Mouse (Mus musculus) limb, embryonic 12.5 days (tissue): ENCODE data around the gene Selp. TPM values are rescaled to one million over a fixed set of nuclear protein-coding genes. Genes with fewer than 3 reads are reported as not detected.
A peak's percentile ranks its signal among the peaks of the same experiment; 100 is the strongest.

ENCODE experiments used
- ATAC-seq: fragments of 200-750 bp; cut with Nextera tagmentation; 2 replicates; pipeline ENCODE4 v1.8.0; 2017; ENCODE audit warnings: low read depth, moderate TSS enrichment; ENCODE audit not compliant: insufficient number of reproducible peaks, insufficient read depth, low FRiP score, low TSS enrichment
- H3K27ac ChIP-seq: fragments of 300-500 bp; sonication (generic); 2 replicates; pipeline ENCODE4 v1.5.1; 2016; ENCODE audit warnings: mild to moderate bottlenecking, moderate library complexity
- H3K27me3 ChIP-seq: fragments of 300-500 bp; sonication (generic); 2 replicates; pipeline ENCODE4 v1.6.1; 2016; ENCODE audit warnings: mild to moderate bottlenecking, moderate library complexity
- H3K36me3 ChIP-seq: fragments of 300-500 bp; sonication (generic); 2 replicates; pipeline ENCODE4 v1.6.1; 2016; ENCODE audit warnings: mild to moderate bottlenecking, moderate library complexity
- H3K4me1 ChIP-seq: fragments of 300-500 bp; sonication (generic); replicated peaks from 2 replicates; pipeline ENCODE4 v1.6.1; 2016
- H3K4me2 ChIP-seq: fragments of 300-500 bp; sonication (generic); 2 replicates; pipeline ENCODE4 v1.6.1; 2016; ENCODE audit warnings: mild to moderate bottlenecking, moderate library complexity
- H3K4me3 ChIP-seq: fragments of 300-500 bp; sonication (generic); replicated peaks from 2 replicates; pipeline ENCODE4 v1.5.1; 2016; ENCODE audit warnings: mild to moderate bottlenecking
- H3K9ac ChIP-seq: fragments of 300-500 bp; sonication (generic); replicated peaks from 2 replicates; pipeline ENCODE4 v1.6.1; 2016; ENCODE audit warnings: mild to moderate bottlenecking, moderate library complexity
- H3K9me3 ChIP-seq: fragments of 300-500 bp; sonication (generic); 2 replicates; pipeline ENCODE4 v1.6.1; 2016; ENCODE audit warnings: mild to moderate bottlenecking, moderate library complexity
- WGBS: fragments of 180-500 bp; shearing (Covaris S2); methylation state at CpG from one replicate; pipeline ENCODE4 v1.1.7; 2016; 5-methylcytosine and 5-hydroxymethylcytosine counted together
- polyA plus RNA-seq: library from polyadenylated mRNA; unstranded; fragments of >200 nt; fragmentation: Nextera tagmentation; extraction: Ambion mirVana; gene quantifications from 2 replicates; pipeline ENCODE4 v1.2.1, GENCODE M21; 2016

Gene Selp
- polyA plus RNA-seq, 1 experiment from 2014 or later: not detected

GRCm38 (mm10) chr1:164149083-164149482 lies 34.0 kb downstream of the Selp start:
- H3K4me3 ChIP-seq: no peak overlapping the region
- H3K4me2 ChIP-seq: no peak overlapping the region
- 0 out of 2 replicates have a peak, but pooled peaks cover 2% of the 10 kb centered on the region for H3K9me3 ChIP-seq
- 92% methylated on average over 7 of the region's 7 CpGs for WGBS
- 0 out of 2 replicates have a peak, but pooled peaks cover 5% of the 10 kb centered on the region for H3K27me3 ChIP-seq
- peaks cover 12% of the 10 kb centered on the region for H3K4me1 ChIP-seq
- no peaks in the 10 kb centered on the region for H3K36me3 ChIP-seq
- no peak overlapping the region for H3K9ac ChIP-seq
- no peak overlapping the region for H3K27ac ChIP-seq
- ATAC-seq: no peak

- Histone ChIP-seq H3K4me2 (peak within 1 kb of the TSS; percentile 30), H3K36me3 (no peaks in the 10 kb centered on the region), H3K9me3 (0 out of 2 replicates have a peak, but pooled peaks cover 2% of the 10 kb centered on the region), H3K27ac (no peak within 1 kb of the TSS), H3K9ac (no peak within 1 kb of the TSS), H3K4me1 (peaks cover 7% of the 10 kb centered on the region), H3K27me3 (0 out of 2 replicates have a peak, but pooled peaks cover 5% of the 10 kb centered on the region), H3K4me3 (no peak within 1 kb of the TSS)
- 16% methylated on average over 16 of the region's 16 CpGs for WGBS
- ATAC-seq: no peak
Observed at GRCm38 (mm10) chr1:164151387-164152088, 36.5 kb downstream of the Selp start, which contains the start of gene F5. Gene F5 (plus strand): TSS chr1:164151838.

DNA sequence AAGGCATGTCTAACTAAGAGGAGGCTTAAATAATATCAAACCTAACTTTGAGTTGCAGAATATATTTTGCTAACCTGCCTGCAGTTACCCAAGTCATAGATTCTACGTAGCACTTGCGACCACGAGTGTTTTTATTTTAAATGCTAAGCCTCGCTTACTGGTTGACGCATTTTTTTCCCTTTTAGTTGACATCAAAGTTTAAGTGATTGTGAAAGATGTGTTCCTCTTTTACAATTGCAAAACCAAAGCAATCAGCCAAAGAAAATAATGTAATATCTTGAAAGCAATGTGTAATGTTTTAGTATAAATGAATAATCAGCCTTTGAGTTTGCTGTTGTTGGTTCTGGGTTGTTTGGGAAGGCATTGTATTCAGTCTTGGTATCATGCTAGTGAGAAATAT lies 37.8 kb downstream of the Selp start:
- ATAC-seq: no peak
- Histone ChIP-seq H3K4me1 (peaks cover 7% of the 10 kb centered on the region), H3K36me3 (no peaks in the 10 kb centered on the region), H3K4me3 (no peak overlapping the region), H3K27ac (no peak overlapping the region), H3K27me3 (0 out of 2 replicates have a peak, but pooled peaks cover 5% of the 10 kb centered on the region), H3K4me2 (no peak overlapping the region), H3K9ac (no peak overlapping the region), H3K9me3 (0 out of 2 replicates have a peak, but pooled peaks cover 2% of the 10 kb centered on the region)
- WGBS: 86% methylated on average over 5 of the region's 5 CpGs

GRCm38 (mm10) chr1:164154983-164155382 lies 39.9 kb downstream of the Selp start:
- 0 out of 2 replicates have a peak, but pooled peaks cover 5% of the 10 kb centered on the region for H3K27me3 ChIP-seq
- H3K36me3 ChIP-seq: no peaks in the 10 kb centered on the region
- H3K4me2 ChIP-seq: no peak overlapping the region
- no peaks in the 10 kb centered on the region for H3K9me3 ChIP-seq
- H3K27ac ChIP-seq: no peak overlapping the region
- no peak for ATAC-seq
- H3K4me1 ChIP-seq: peaks cover 10% of the 10 kb centered on the region
- H3K9ac ChIP-seq: no peak overlapping the region
- H3K4me3 ChIP-seq: no peak overlapping the region
- 75% methylated on average over 3 of the region's 3 CpGs for WGBS

GRCm38 (mm10) chr1:164158571-164158970 lies 43.5 kb downstream of the Selp start:
- no peak overlapping the region for H3K9ac ChIP-seq
- no peaks in the 10 kb centered on the region for H3K36me3 ChIP-seq
- H3K9me3 ChIP-seq: no peaks in the 10 kb centered on the region
- H3K4me1 ChIP-seq: 0 out of 2 replicates have a peak, but pooled peaks cover 3% of the 10 kb centered on the region
- no peak overlapping the region for H3K4me3 ChIP-seq
- ATAC-seq: no peak
- no peak overlapping the region for H3K4me2 ChIP-seq
- H3K27ac ChIP-seq: no peak overlapping the region
- H3K27me3 ChIP-seq: no peaks in the 10 kb centered on the region
- WGBS: 52% methylated on average over 4 of the region's 4 CpGs

DNA sequence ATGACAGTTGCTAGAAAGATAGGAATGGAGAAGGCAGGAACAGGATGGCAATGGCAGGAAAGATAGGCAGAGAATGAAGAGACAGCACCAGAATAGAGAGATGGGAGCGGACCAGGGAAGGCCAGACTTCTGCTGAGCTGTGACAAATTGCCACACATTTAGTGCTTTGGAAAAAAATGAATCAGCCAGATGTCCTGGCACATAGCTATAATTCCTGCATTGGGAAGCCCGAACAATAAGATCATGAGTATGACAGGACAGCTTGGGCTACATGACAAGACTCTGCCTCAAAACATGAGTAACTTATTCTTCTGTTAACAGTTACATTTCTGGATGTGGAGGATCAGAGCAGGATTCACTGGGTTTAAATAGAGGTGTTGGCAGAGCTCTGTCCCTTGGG lies 44.7 kb downstream of the Selp start:
- Histone ChIP-seq H3K4me1 (0 out of 2 replicates have a peak, but pooled peaks cover 3% of the 10 kb centered on the region), H3K36me3 (no peaks in the 10 kb centered on the region), H3K9me3 (no peaks in the 10 kb centered on the region), H3K4me2 (no peak overlapping the region), H3K27ac (no peak overlapping the region), H3K4me3 (no peak overlapping the region), H3K27me3 (no peaks in the 10 kb centered on the region), H3K9ac (no peak overlapping the region)
- WGBS: 90% methylated on average over 2 of the region's 2 CpGs
- ATAC-seq: no peak

GRCm38 (mm10) chr1:164162745-164163144 lies 47.7 kb downstream of the Selp start:
- WGBS: 82% methylated on average over 5 of the region's 5 CpGs
- Histone ChIP-seq H3K27me3 (no peaks in the 10 kb centered on the region), H3K27ac (no peak overlapping the region), H3K9ac (no peak overlapping the region), H3K9me3 (no peaks in the 10 kb centered on the region), H3K4me2 (no peak overlapping the region), H3K36me3 (no peaks in the 10 kb centered on the region), H3K4me1 (0 out of 2 replicates have a peak, but pooled peaks cover 3% of the 10 kb centered on the region), H3K4me3 (no peak overlapping the region)
- ATAC-seq: no peak

- 82% methylated on average over 4 of the region's 4 CpGs for WGBS
Observed at GRCm38 (mm10) chr1:164168818-164169217, 53.8 kb downstream of the Selp start.

DNA sequence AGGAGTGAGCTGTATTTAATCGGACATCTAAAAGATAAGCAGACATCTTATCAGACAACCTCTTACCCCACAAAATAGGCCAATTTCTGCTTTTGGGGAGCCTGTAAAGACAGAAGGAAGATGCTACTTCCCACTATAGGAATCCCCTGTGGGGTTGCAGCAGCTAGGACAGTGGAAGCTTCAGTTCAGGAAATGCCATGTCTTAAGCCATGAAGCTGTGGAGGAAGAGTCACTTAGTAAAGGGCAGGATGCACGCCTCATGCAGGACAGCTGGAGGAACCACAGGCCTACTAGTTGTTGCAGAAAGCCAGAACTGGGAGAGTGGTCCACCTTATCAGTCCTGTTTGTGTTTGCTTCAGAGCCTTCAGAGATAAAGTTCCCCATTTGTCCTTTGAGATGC lies 55.4 kb downstream of the Selp start:
- H3K27me3 ChIP-seq: no peaks in the 10 kb centered on the region
- H3K27ac ChIP-seq: no peak overlapping the region
- no peak for ATAC-seq
- H3K4me2 ChIP-seq: no peak overlapping the region
- no peaks in the 10 kb centered on the region for H3K36me3 ChIP-seq
- no peaks in the 10 kb centered on the region for H3K4me1 ChIP-seq
- H3K9ac ChIP-seq: no peak overlapping the region
- WGBS: 83% methylated on average over 2 of the region's 2 CpGs
- no peak overlapping the region for H3K4me3 ChIP-seq
- H3K9me3 ChIP-seq: no peaks in the 10 kb centered on the region

More at GRCm38 (mm10) chr1:164168818-164169217, 53.8 kb downstream of the Selp start:
- Histone ChIP-seq H3K4me1 (no peaks in the 10 kb centered on the region), H3K4me3 (no peak overlapping the region), H3K27me3 (no peaks in the 10 kb centered on the region), H3K9me3 (no peaks in the 10 kb centered on the region), H3K9ac (no peak overlapping the region), H3K27ac (no peak overlapping the region), H3K4me2 (no peak overlapping the region), H3K36me3 (no peaks in the 10 kb centered on the region)
- ATAC-seq: no peak

DNA sequence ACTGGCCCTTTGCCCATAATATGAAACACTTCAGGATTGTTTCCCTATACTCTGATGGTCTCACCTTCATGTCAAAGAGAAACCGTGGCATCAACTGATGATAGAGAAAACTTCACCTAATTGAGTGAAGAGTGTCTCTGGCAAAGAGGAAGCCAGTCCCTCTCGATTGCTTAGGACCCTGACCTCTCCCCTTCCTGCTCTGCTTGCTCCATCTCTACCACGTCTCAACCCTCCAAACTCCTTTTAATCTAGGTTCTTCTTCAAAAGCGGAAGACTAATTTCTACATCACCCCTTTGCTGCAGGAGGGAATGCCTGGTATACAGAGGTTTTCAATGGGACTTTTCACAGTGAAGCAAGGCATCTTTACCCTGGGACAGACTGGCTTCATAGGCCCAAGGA lies 58.1 kb downstream of the Selp start:
- Histone ChIP-seq H3K9ac (no peak overlapping the region), H3K27me3 (no peaks in the 10 kb centered on the region), H3K9me3 (no peaks in the 10 kb centered on the region), H3K4me3 (no peak overlapping the region), H3K36me3 (no peaks in the 10 kb centered on the region), H3K4me2 (no peak overlapping the region), H3K4me1 (no peaks in the 10 kb centered on the region), H3K27ac (no peak overlapping the region)
- no peak for ATAC-seq
- WGBS: 82% methylated on average over 4 of the region's 4 CpGs

DNA sequence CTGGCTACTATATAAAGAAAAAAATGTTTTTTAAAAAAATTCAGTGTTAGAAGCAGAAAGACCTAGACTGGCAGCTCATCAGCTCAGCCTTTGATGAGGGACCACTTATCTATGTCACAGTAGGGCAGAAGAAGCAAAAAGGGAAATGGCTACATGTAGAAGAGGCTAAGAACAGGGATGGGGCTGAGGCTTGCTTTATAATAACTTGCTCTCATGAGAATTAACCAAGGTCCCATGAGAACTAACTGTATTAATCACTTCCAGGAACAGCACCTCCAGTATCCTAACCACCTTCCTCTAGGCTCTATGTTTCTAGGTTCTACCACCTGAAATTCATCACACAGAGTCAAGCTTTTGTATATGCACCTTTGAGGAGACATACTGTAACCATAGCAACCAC lies 61.8 kb downstream of the Selp start:
- H3K4me1 ChIP-seq: no peaks in the 10 kb centered on the region
- H3K4me2 ChIP-seq: no peak overlapping the region
- no peaks in the 10 kb centered on the region for H3K27me3 ChIP-seq
- no peak for ATAC-seq
- H3K4me3 ChIP-seq: no peak overlapping the region
- H3K27ac ChIP-seq: no peak overlapping the region
- no peaks in the 10 kb centered on the region for H3K9me3 ChIP-seq
- no peak overlapping the region for H3K9ac ChIP-seq
- H3K36me3 ChIP-seq: no peaks in the 10 kb centered on the region

DNA sequence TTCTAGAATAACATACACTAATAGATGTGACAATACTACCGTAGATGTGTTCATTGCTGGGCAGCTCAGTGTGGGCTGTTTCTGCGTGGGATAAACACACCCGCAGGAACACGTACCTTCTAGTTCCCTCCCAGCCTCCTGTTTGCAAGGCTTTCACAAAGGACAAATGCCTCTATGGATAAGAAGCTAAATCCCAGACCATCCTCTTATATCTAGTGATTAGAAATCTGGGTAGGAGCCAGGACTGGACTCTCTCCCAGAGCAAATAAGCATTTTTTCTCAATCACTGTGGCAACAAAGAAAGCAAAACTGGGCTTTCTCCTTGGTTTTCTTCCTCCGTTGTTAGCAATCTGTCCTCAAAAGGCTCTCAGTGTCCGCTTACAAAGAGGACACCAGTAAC lies 63.4 kb downstream of the Selp start:
- 92% methylated on average over 6 of the region's 6 CpGs for WGBS

More for the DNA sequence above, 63.4 kb downstream of the Selp start:
- no peaks in the 10 kb centered on the region for H3K36me3 ChIP-seq
- H3K9me3 ChIP-seq: no peaks in the 10 kb centered on the region
- H3K27me3 ChIP-seq: no peaks in the 10 kb centered on the region
- no peaks in the 10 kb centered on the region for H3K4me1 ChIP-seq
- H3K27ac ChIP-seq: no peak overlapping the region
- no peak overlapping the region for H3K4me3 ChIP-seq
- no peak overlapping the region for H3K4me2 ChIP-seq
- H3K9ac ChIP-seq: no peak overlapping the region
- ATAC-seq: no peak
